Mouse (Mus musculus) limb, embryonic 10.5 days (tissue): ENCODE data around the gene Spata20. TPM values are rescaled to one million over a fixed set of nuclear protein-coding genes. Genes with fewer than 3 reads are reported as not detected.

ENCODE experiments used
- DNase-seq: peaks from one replicate; pipeline ENCODE4 v3.0.0-alpha.2; 2017; ENCODE audit warnings: low spot score
- H3K27ac ChIP-seq: fragments of 300-500 bp; sonication (generic); 2 replicates; pipeline ENCODE4 v1.5.1; 2016; ENCODE audit warnings: mild to moderate bottlenecking
- H3K27me3 ChIP-seq: fragments of 300-500 bp; sonication (generic); 2 replicates; pipeline ENCODE4 v1.6.1; 2016; ENCODE audit warnings: low read depth, mild to moderate bottlenecking; ENCODE audit not compliant: poor library complexity, severe bottlenecking
- H3K36me3 ChIP-seq: fragments of 300-500 bp; sonication (generic); 2 replicates; pipeline ENCODE4 v1.6.1; 2016; ENCODE audit warnings: mild to moderate bottlenecking, moderate library complexity
- H3K4me1 ChIP-seq: fragments of 300-500 bp; sonication (generic); 2 replicates; pipeline ENCODE4 v1.6.1; 2016
- H3K4me3 ChIP-seq: fragments of 300-500 bp; sonication (generic); 2 replicates; pipeline ENCODE4 v1.5.1; 2016; ENCODE audit warnings: mild to moderate bottlenecking, moderate library complexity
- H3K9me3 ChIP-seq: fragments of 300-500 bp; sonication (generic); replicated peaks from 2 replicates; pipeline ENCODE4 v1.6.1; 2016; ENCODE audit warnings: mild to moderate bottlenecking
- WGBS: fragments of 180-500 bp; shearing (Covaris S2); methylation state at CpG from one replicate; pipeline ENCODE4 v1.1.7; 2016; 5-methylcytosine and 5-hydroxymethylcytosine counted together
- polyA plus RNA-seq: library from polyadenylated mRNA; unstranded; fragments of >200 nt; fragmentation: Nextera tagmentation; extraction: Ambion mirVana; gene quantifications from 2 replicates; pipeline ENCODE4 v1.2.1, GENCODE M21; 2016

The Spata20 gene
- polyA plus RNA-seq, 1 experiment from 2014 or later: not detected

GRCm38 (mm10) chr11:94495415-94495814, 9.4 kb upstream of the Spata20 start:
- H3K27me3 ChIP-seq: peaks cover 71% of the 10 kb centered on the region
- no peak overlapping the region for H3K27ac ChIP-seq

GRCm38 (mm10) chr11:94491749-94492099, 5.7 kb upstream of the Spata20 start:
- 70% methylated on average over 7 of the region's 7 CpGs for WGBS
- Histone ChIP-seq H3K36me3 (no peaks in the 10 kb centered on the region), H3K4me1 (peaks cover 48% of the 10 kb centered on the region), H3K9me3 (no peaks in the 10 kb centered on the region), H3K27me3 (peaks cover 61% of the 10 kb centered on the region), H3K27ac (peak overlapping the region; percentile 83; the same call in 1 of the 2 replicates), H3K4me3 (peak overlapping the region; percentile 62)
- DNase-seq: no peak

More at GRCm38 (mm10) chr11:94495415-94495814, 9.4 kb upstream of the Spata20 start:
- 90% methylated on average over 3 of the region's 3 CpGs for WGBS
- no peaks in the 10 kb centered on the region for H3K36me3 ChIP-seq
- DNase-seq: no peak
- H3K9me3 ChIP-seq: no peaks in the 10 kb centered on the region
- peaks cover 47% of the 10 kb centered on the region for H3K4me1 ChIP-seq
- no peak overlapping the region for H3K4me3 ChIP-seq

- Histone ChIP-seq H3K27me3 (peaks cover 56% of the 10 kb centered on the region), H3K4me3 (peak overlapping the region; percentile 62), H3K9me3 (no peaks in the 10 kb centered on the region), H3K27ac (peak overlapping the region; percentile 83), H3K36me3 (no peaks in the 10 kb centered on the region), H3K4me1 (peaks cover 48% of the 10 kb centered on the region)
- WGBS: 4% methylated on average over 55 of the region's 55 CpGs
- DNase-seq: peak; percentile 76
Measured at GRCm38 (mm10) chr11:94491035-94491748, 5.2 kb upstream of the Spata20 start.

GRCm38 (mm10) chr11:94489745-94490144, 3.8 kb upstream of the Spata20 start:
- no peaks in the 10 kb centered on the region for H3K36me3 ChIP-seq
- 45% methylated on average over 4 of the region's 4 CpGs for WGBS
- peak; percentile 45 for DNase-seq
- no peak overlapping the region for H3K4me3 ChIP-seq
- H3K27ac ChIP-seq: peak overlapping the region; percentile 66
- peaks cover 55% of the 10 kb centered on the region for H3K4me1 ChIP-seq
- no peaks in the 10 kb centered on the region for H3K9me3 ChIP-seq
- H3K27me3 ChIP-seq: peaks cover 64% of the 10 kb centered on the region

GRCm38 (mm10) chr11:94488767-94489533, 3.0 kb upstream of the Spata20 start:
- H3K9me3 ChIP-seq: no peaks in the 10 kb centered on the region
- peaks cover 60% of the 10 kb centered on the region for H3K4me1 ChIP-seq
- H3K27me3 ChIP-seq: peaks cover 60% of the 10 kb centered on the region
- H3K27ac ChIP-seq: no peak overlapping the region
- H3K36me3 ChIP-seq: no peaks in the 10 kb centered on the region
- 87% methylated on average over 11 of the region's 11 CpGs for WGBS
- no peak overlapping the region for H3K4me3 ChIP-seq
- DNase-seq: no peak

GRCm38 (mm10) chr11:94485223-94485622, 756 bp downstream of the Spata20 start:
- no peaks in the 10 kb centered on the region for H3K9me3 ChIP-seq
- 83% methylated on average over 5 of the region's 5 CpGs for WGBS
- H3K27me3 ChIP-seq: peaks cover 42% of the 10 kb centered on the region
- no peak overlapping the region for H3K4me3 ChIP-seq
- no peaks in the 10 kb centered on the region for H3K36me3 ChIP-seq
- peaks cover 54% of the 10 kb centered on the region for H3K4me1 ChIP-seq
- 0 out of 2 replicates have a peak overlapping the region, but pooled peaks have one; percentile 5 for H3K27ac ChIP-seq
- no peak for DNase-seq

- peaks cover 40% of the 10 kb centered on the region for H3K27me3 ChIP-seq
- WGBS: 89% methylated on average over 9 of the region's 9 CpGs
- H3K4me3 ChIP-seq: no peak overlapping the region
Measured at GRCm38 (mm10) chr11:94484636-94485035, 1.3 kb downstream of the Spata20 start.

GRCm38 (mm10) chr11:94483921-94484320, 2.1 kb downstream of the Spata20 start:
- Histone ChIP-seq H3K27ac (peak overlapping the region; percentile 42; the same call in 1 of the 2 replicates), H3K9me3 (no peaks in the 10 kb centered on the region), H3K4me3 (0 out of 2 replicates have a peak overlapping the region, but pooled peaks have one; percentile 9), H3K36me3 (no peaks in the 10 kb centered on the region), H3K27me3 (peaks cover 36% of the 10 kb centered on the region), H3K4me1 (peaks cover 41% of the 10 kb centered on the region)
- WGBS: 58% methylated on average over 14 of the region's 14 CpGs
- no peak for DNase-seq

More at GRCm38 (mm10) chr11:94484636-94485035, 1.3 kb downstream of the Spata20 start:
- Histone ChIP-seq H3K9me3 (no peaks in the 10 kb centered on the region), H3K4me1 (peaks cover 48% of the 10 kb centered on the region), H3K27ac (no peak overlapping the region), H3K36me3 (no peaks in the 10 kb centered on the region)
- no peak for DNase-seq

GRCm38 (mm10) chr11:94483436-94483835, 2.5 kb downstream of the Spata20 start:
- H3K9me3 ChIP-seq: no peaks in the 10 kb centered on the region
- 61% methylated on average over 11 of the region's 11 CpGs for WGBS
- peak overlapping the region; percentile 42; the same call in 1 of the 2 replicates for H3K27ac ChIP-seq
- H3K36me3 ChIP-seq: no peaks in the 10 kb centered on the region
- DNase-seq: no peak
- H3K27me3 ChIP-seq: peaks cover 38% of the 10 kb centered on the region
- H3K4me1 ChIP-seq: peaks cover 38% of the 10 kb centered on the region
- no peak overlapping the region for H3K4me3 ChIP-seq

GRCm38 (mm10) chr11:94482738-94483137, 3.2 kb downstream of the Spata20 start:
- H3K4me3 ChIP-seq: no peak overlapping the region
- peaks cover 36% of the 10 kb centered on the region for H3K4me1 ChIP-seq
- no peaks in the 10 kb centered on the region for H3K36me3 ChIP-seq
- H3K27me3 ChIP-seq: peaks cover 45% of the 10 kb centered on the region
- no peaks in the 10 kb centered on the region for H3K9me3 ChIP-seq
- DNase-seq: no peak
- H3K27ac ChIP-seq: no peak overlapping the region
- 94% methylated on average over 11 of the region's 11 CpGs for WGBS

GRCm38 (mm10) chr11:94481963-94482362, 4.0 kb downstream of the Spata20 start:
- WGBS: 88% methylated on average over 7 of the region's 7 CpGs
- no peaks in the 10 kb centered on the region for H3K36me3 ChIP-seq
- peaks cover 53% of the 10 kb centered on the region for H3K27me3 ChIP-seq
- DNase-seq: no peak
- no peak overlapping the region for H3K27ac ChIP-seq
- peaks cover 36% of the 10 kb centered on the region for H3K4me1 ChIP-seq
- H3K4me3 ChIP-seq: no peak overlapping the region
- no peaks in the 10 kb centered on the region for H3K9me3 ChIP-seq

- Histone ChIP-seq H3K36me3 (no peaks in the 10 kb centered on the region), H3K27me3 (peaks cover 64% of the 10 kb centered on the region), H3K9me3 (no peaks in the 10 kb centered on the region), H3K4me3 (no peak overlapping the region), H3K27ac (no peak overlapping the region), H3K4me1 (peaks cover 43% of the 10 kb centered on the region)
- WGBS: 94% methylated on average over 9 of the region's 9 CpGs
- no peak for DNase-seq
Measured at GRCm38 (mm10) chr11:94480382-94480781, 5.6 kb downstream of the Spata20 start.

- H3K27ac ChIP-seq: peak overlapping the region; percentile 54
- H3K4me3 ChIP-seq: peak overlapping the region; percentile 14; the same call in 1 of the 2 replicates
- H3K4me1 ChIP-seq: peaks cover 56% of the 10 kb centered on the region
- H3K36me3 ChIP-seq: no peaks in the 10 kb centered on the region
- 55% methylated on average over 6 of the region's 6 CpGs for WGBS
- no peak for DNase-seq
- no peaks in the 10 kb centered on the region for H3K9me3 ChIP-seq
- H3K27me3 ChIP-seq: peaks cover 61% of the 10 kb centered on the region
Measured at GRCm38 (mm10) chr11:94477651-94478050, 8.3 kb downstream of the Spata20 start.
